Mouse (Mus musculus) heart, embryonic 13.5 days (tissue): ENCODE measurements around the gene Elfn1. TPM values are rescaled to one million over a fixed set of nuclear protein-coding genes. Genes with fewer than 3 reads are reported as not detected.

Source experiments
- ATAC-seq: fragments of 200-750 bp; cut with Nextera tagmentation; 2 replicates; pipeline ENCODE4 v1.8.0; 2017; ENCODE audit warnings: moderate TSS enrichment; ENCODE audit not compliant: insufficient number of reproducible peaks, low FRiP score, low TSS enrichment; ENCODE audit errors: extremely low read depth
- H3K27ac ChIP-seq: fragments of 300-500 bp; sonication (generic); replicated peaks from 2 replicates; pipeline ENCODE4 v1.5.1; 2015; ENCODE audit warnings: moderate library complexity, mild to moderate bottlenecking, inconsistent platforms
- H3K27me3 ChIP-seq: fragments of 300-500 bp; sonication (generic); replicated peaks from 2 replicates; pipeline ENCODE4 v1.6.1; 2015; ENCODE audit warnings: mild to moderate bottlenecking, inconsistent platforms
- H3K36me3 ChIP-seq: fragments of 300-500 bp; sonication (generic); 2 replicates; pipeline ENCODE4 v1.6.1; 2015; ENCODE audit warnings: mild to moderate bottlenecking, inconsistent platforms
- H3K4me1 ChIP-seq: fragments of 300-500 bp; sonication (generic); 2 replicates; pipeline ENCODE4 v1.6.1; 2015; ENCODE audit warnings: inconsistent platforms
- H3K4me2 ChIP-seq: fragments of 300-500 bp; sonication (generic); 2 replicates; pipeline ENCODE4 v1.6.1; 2015; ENCODE audit warnings: inconsistent platforms, mild to moderate bottlenecking, moderate library complexity
- H3K4me3 ChIP-seq: fragments of 300-500 bp; sonication (generic); 2 replicates; pipeline ENCODE4 v1.5.1; 2015; ENCODE audit warnings: moderate library complexity, mild to moderate bottlenecking, inconsistent platforms
- H3K9ac ChIP-seq: fragments of 300-500 bp; sonication (generic); 2 replicates; pipeline ENCODE4 v1.6.1; 2015; ENCODE audit warnings: inconsistent platforms, mild to moderate bottlenecking, moderate library complexity
- H3K9me3 ChIP-seq: fragments of 300-500 bp; sonication (generic); 2 replicates; pipeline ENCODE4 v1.6.1; 2016; ENCODE audit warnings: inconsistent platforms
- WGBS: fragments of 180-500 bp; shearing (Covaris S2); methylation state at CpG from one replicate; pipeline ENCODE4 v1.1.7; 2015; ENCODE audit warnings: mixed read lengths; 5-methylcytosine and 5-hydroxymethylcytosine counted together
- polyA plus RNA-seq: library from polyadenylated mRNA; unstranded; fragments of >200 nt; fragmentation: Nextera tagmentation; extraction: Ambion mirVana; gene quantifications from 2 replicates; pipeline ENCODE4 v1.2.1, GENCODE M21; 2015

Gene Elfn1
- polyA plus RNA-seq = 0.05 TPM in 2 replicates

- Histone ChIP-seq H3K27ac (no peak within 1 kb of the TSS), H3K4me2 (peak within 1 kb of the TSS; percentile 99), H3K36me3 (no peaks in the 10 kb centered on the region), H3K4me3 (peak within 1 kb of the TSS; percentile 68), H3K4me1 (peaks cover 43% of the 10 kb centered on the region), H3K9ac (peak within 1 kb of the TSS; percentile 79), H3K9me3 (no peaks in the 10 kb centered on the region), H3K27me3 (peaks cover 96% of the 10 kb centered on the region)
- WGBS = under 1% methylated on average over 33 of the region's 33 CpGs
- no peak for ATAC-seq
These were observed at the start of gene Elfn1 for GRCm38 (mm10) chr5:139907714-139908242. TSS of gene Elfn1 (plus strand) at chr5:139907943.

GRCm38 (mm10) chr5:139860328-139861104 is 47.2 kb upstream of the Elfn1 start:
- Histone ChIP-seq H3K9me3 (no peaks in the 10 kb centered on the region), H3K27ac (no peak overlapping the region), H3K27me3 (peaks cover 12% of the 10 kb centered on the region; the same call in 1 of the 2 replicates), H3K4me2 (no peak overlapping the region), H3K4me3 (no peak overlapping the region), H3K4me1 (0 out of 2 replicates have a peak, but pooled peaks cover 4% of the 10 kb centered on the region), H3K36me3 (no peaks in the 10 kb centered on the region), H3K9ac (no peak overlapping the region)
- no peak for ATAC-seq
- WGBS = 54% methylated on average over 15 of the region's 15 CpGs

GRCm38 (mm10) chr5:139862759-139863158 is 45.0 kb upstream of the Elfn1 start:
- H3K27ac ChIP-seq = no peak overlapping the region
- no peak for ATAC-seq

GRCm38 (mm10) chr5:139870886-139871285 is 36.9 kb upstream of the Elfn1 start:
- Histone ChIP-seq H3K9me3 (no peaks in the 10 kb centered on the region), H3K36me3 (no peaks in the 10 kb centered on the region), H3K4me1 (peaks cover 6% of the 10 kb centered on the region; the same call in 1 of the 2 replicates), H3K27me3 (peaks cover 24% of the 10 kb centered on the region; the same call in 1 of the 2 replicates), H3K4me2 (no peak overlapping the region), H3K27ac (no peak overlapping the region), H3K4me3 (no peak overlapping the region), H3K9ac (no peak overlapping the region)
- 47% methylated on average over 1 of the region's 4 CpGs for WGBS
- ATAC-seq = no peak

More at GRCm38 (mm10) chr5:139862759-139863158, 45.0 kb upstream of the Elfn1 start:
- peaks cover 14% of the 10 kb centered on the region; the same call in 1 of the 2 replicates for H3K27me3 ChIP-seq
- no peak overlapping the region for H3K9ac ChIP-seq
- no peaks in the 10 kb centered on the region for H3K9me3 ChIP-seq
- 0 out of 2 replicates have a peak, but pooled peaks cover 4% of the 10 kb centered on the region for H3K4me1 ChIP-seq
- H3K4me3 ChIP-seq = no peak overlapping the region
- H3K4me2 ChIP-seq = no peak overlapping the region
- 45% methylated on average over 4 of the region's 4 CpGs for WGBS
- H3K36me3 ChIP-seq = no peaks in the 10 kb centered on the region

- ATAC-seq = no peak
- no peaks in the 10 kb centered on the region for H3K9me3 ChIP-seq
- WGBS = 81% methylated on average over 1 of the region's 1 CpGs
- H3K36me3 ChIP-seq = no peaks in the 10 kb centered on the region
- H3K27me3 ChIP-seq = peaks cover 24% of the 10 kb centered on the region; the same call in 1 of the 2 replicates
- no peak overlapping the region for H3K4me3 ChIP-seq
- H3K27ac ChIP-seq = no peak overlapping the region
- no peak overlapping the region for H3K9ac ChIP-seq
- no peak overlapping the region for H3K4me2 ChIP-seq
- H3K4me1 ChIP-seq = peaks cover 6% of the 10 kb centered on the region; the same call in 1 of the 2 replicates
These were observed 36.2 kb upstream of the Elfn1 start for GRCm38 (mm10) chr5:139871526-139871925.

GRCm38 (mm10) chr5:139877563-139877962 is 30.2 kb upstream of the Elfn1 start:
- WGBS = 59% methylated on average over 7 of the region's 7 CpGs
- H3K27ac ChIP-seq = no peak overlapping the region

GRCm38 (mm10) chr5:139879694-139880093 is 28.0 kb upstream of the Elfn1 start:
- ATAC-seq = no peak
- 0 out of 2 replicates have a peak, but pooled peaks cover 5% of the 10 kb centered on the region for H3K27me3 ChIP-seq
- no peak overlapping the region for H3K27ac ChIP-seq
- H3K4me1 ChIP-seq = no peaks in the 10 kb centered on the region
- no peak overlapping the region for H3K9ac ChIP-seq
- no peaks in the 10 kb centered on the region for H3K9me3 ChIP-seq
- 63% methylated on average over 5 of the region's 5 CpGs for WGBS
- H3K4me3 ChIP-seq = no peak overlapping the region
- no peaks in the 10 kb centered on the region for H3K36me3 ChIP-seq
- no peak overlapping the region for H3K4me2 ChIP-seq

More at GRCm38 (mm10) chr5:139877563-139877962, 30.2 kb upstream of the Elfn1 start:
- no peaks in the 10 kb centered on the region for H3K9me3 ChIP-seq
- no peaks in the 10 kb centered on the region for H3K36me3 ChIP-seq
- H3K4me1 ChIP-seq = no peaks in the 10 kb centered on the region
- no peak overlapping the region for H3K4me3 ChIP-seq
- no peak overlapping the region for H3K9ac ChIP-seq
- ATAC-seq = no peak
- H3K27me3 ChIP-seq = peaks cover 17% of the 10 kb centered on the region; the same call in 1 of the 2 replicates
- no peak overlapping the region for H3K4me2 ChIP-seq

- Histone ChIP-seq H3K9me3 (no peaks in the 10 kb centered on the region), H3K4me2 (no peak overlapping the region), H3K27ac (no peak overlapping the region), H3K36me3 (no peaks in the 10 kb centered on the region), H3K9ac (no peak overlapping the region), H3K4me1 (no peaks in the 10 kb centered on the region), H3K4me3 (no peak overlapping the region), H3K27me3 (0 out of 2 replicates have a peak, but pooled peaks cover 5% of the 10 kb centered on the region)
- no peak for ATAC-seq
- 83% methylated on average over 9 of the region's 9 CpGs for WGBS
These were observed 26.6 kb upstream of the Elfn1 start for GRCm38 (mm10) chr5:139881161-139881560.

- Histone ChIP-seq H3K27ac (no peak overlapping the region), H3K4me3 (no peak overlapping the region), H3K4me2 (no peak overlapping the region), H3K9me3 (no peaks in the 10 kb centered on the region), H3K36me3 (no peaks in the 10 kb centered on the region), H3K27me3 (peaks cover 50% of the 10 kb centered on the region), H3K4me1 (no peaks in the 10 kb centered on the region), H3K9ac (no peak overlapping the region)
- no peak for ATAC-seq
- 18% methylated on average over 3 of the region's 3 CpGs for WGBS
These were observed 19.1 kb upstream of the Elfn1 start for GRCm38 (mm10) chr5:139888624-139889023.

GRCm38 (mm10) chr5:139889370-139889769 is 18.4 kb upstream of the Elfn1 start:
- no peak overlapping the region for H3K9ac ChIP-seq
- ATAC-seq = no peak
- H3K27me3 ChIP-seq = peaks cover 56% of the 10 kb centered on the region
- H3K4me3 ChIP-seq = no peak overlapping the region
- no peaks in the 10 kb centered on the region for H3K4me1 ChIP-seq
- no peaks in the 10 kb centered on the region for H3K9me3 ChIP-seq
- no peak overlapping the region for H3K27ac ChIP-seq
- H3K36me3 ChIP-seq = no peaks in the 10 kb centered on the region
- WGBS = 36% methylated on average over 10 of the region's 10 CpGs
- H3K4me2 ChIP-seq = no peak overlapping the region

GRCm38 (mm10) chr5:139892326-139892994 is 15.3 kb upstream of the Elfn1 start:
- Histone ChIP-seq H3K4me2 (no peak overlapping the region), H3K9ac (no peak overlapping the region), H3K9me3 (no peaks in the 10 kb centered on the region), H3K27ac (no peak overlapping the region), H3K4me1 (no peaks in the 10 kb centered on the region), H3K4me3 (no peak overlapping the region), H3K36me3 (no peaks in the 10 kb centered on the region), H3K27me3 (peaks cover 76% of the 10 kb centered on the region)
- no peak for ATAC-seq
- 40% methylated on average over 4 of the region's 5 CpGs for WGBS
